In genomic region chr1:188139473-188139872, GRCm38 (mm10) we compare ENCODE assay signal across 28 mouse cellular contexts.
DNase-seq lines count a peak whose midpoint lies in the region; ATAC-seq and TF ChIP-seq lines count a peak whose summit lies in the region.
"Had no signal": no experiment of that assay in that cellular context is flagged by ENCODE, and none has a peak within 500 bp of the region (broad histone marks: within the 10 kb centered on the region; RNA-seq: fewer than 3 reads in every experiment).

No protein-coding gene starts in this region.

- WGBS in kidney, adult 2 months = 64% methylated on average over 4 of the region's 4 CpGs
- 53% methylated on average over 4 of the region's 4 CpGs for WGBS in kidney, embryonic 16.5 days

- H3K4me3 ChIP-seq in kidney, adult 2 months (ENCODE audit: insufficient read depth, low read depth, low read length) = no peak overlapping the region
- no peak overlapping the region for H3K4me3 ChIP-seq in kidney, embryonic 16.5 days (ENCODE audit: low read length)
- H3K4me3 ChIP-seq in brown adipose tissue, adult 24 weeks (ENCODE audit: insufficient read depth, low read depth, low read length) = no peak overlapping the region
- H3K4me3 ChIP-seq: embryonic facial prominence, embryonic 12.5 days; gastrocnemius, adult 2 months; hindbrain, embryonic 12.5 days; intestine, embryonic 15.5 days; limb, embryonic 15.5 days; liver, embryonic 13.5 days; lung, embryonic 15.5 days; midbrain, embryonic 10.5 days; midbrain, embryonic 15.5 days; neural tube, embryonic 15.5 days had no signal

- peaks cover 6% of the 10 kb centered on the region for H3K4me1 ChIP-seq in kidney, adult 2 months (ENCODE audit: control insufficient read depth, insufficient read depth, low read length)
- H3K4me1 ChIP-seq in kidney, embryonic 16.5 days (ENCODE audit: insufficient read depth, low read length) = no peaks in the 10 kb centered on the region
- no peaks in the 10 kb centered on the region for H3K4me1 ChIP-seq in brown adipose tissue, adult 24 weeks (ENCODE audit: control insufficient read depth, insufficient read depth, insufficient read length, low read length)
- H3K4me1 ChIP-seq: embryonic facial prominence, embryonic 12.5 days; intestine, embryonic 15.5 days; liver, embryonic 13.5 days; midbrain, embryonic 15.5 days had no signal

- no peaks in the 10 kb centered on the region for H3K27me3 ChIP-seq in kidney, adult 2 months (replicated peaks; ENCODE audit: control insufficient read depth, insufficient read depth, low read length)
- H3K27me3 ChIP-seq in kidney, embryonic 16.5 days (ENCODE audit: insufficient read depth, low read length) = no peaks in the 10 kb centered on the region
- H3K27me3 ChIP-seq: embryonic facial prominence, embryonic 12.5 days; hindbrain, embryonic 12.5 days; intestine, embryonic 15.5 days; limb, embryonic 15.5 days; liver, embryonic 13.5 days; lung, embryonic 15.5 days; midbrain, embryonic 15.5 days; neural tube, embryonic 15.5 days had no signal

- no peaks in the 10 kb centered on the region for H3K9me3 ChIP-seq in kidney, embryonic 16.5 days (ENCODE audit: low read length)
- H3K9me3 ChIP-seq: embryonic facial prominence, embryonic 12.5 days; hindbrain, embryonic 12.5 days; intestine, embryonic 15.5 days; limb, embryonic 15.5 days; liver, embryonic 13.5 days; lung, embryonic 15.5 days; midbrain, embryonic 10.5 days; midbrain, embryonic 15.5 days; neural tube, embryonic 15.5 days had no signal

- peak; percentile 14 for DNase-seq in embryo, embryonic 11 days
- no peak for DNase-seq in embryo, embryonic 10.5 days (ENCODE audit: low spot score)
- peak; percentile 25 for DNase-seq in kidney, adult 2 months
- DNase-seq in lung, postnatal 10 days = peak; percentile 32
- DNase-seq in lung, adult 18-20 months = no peak
- DNase-seq in frontal cortex, postnatal 25 days (ENCODE audit: low spot score in 2 of 2) = no peak
- DNase-seq: cerebellum, adult 8-10 months; cerebellum, postnatal 25 days; gastrocnemius, adult 2 months; gastrocnemius, postnatal 36 days; heart, adult 18-20 months; heart, postnatal 36 days; liver, embryonic 13.5 days; right cerebral cortex, postnatal 25 days; thymus, postnatal 25 days had no signal

- no peak overlapping the region for H3K4me2 ChIP-seq in kidney, embryonic 16.5 days (replicated peaks; ENCODE audit: low read depth, low read length)
- H3K4me2 ChIP-seq: embryonic facial prominence, embryonic 12.5 days; heart, embryonic 11.5 days; hindbrain, embryonic 12.5 days; intestine, embryonic 15.5 days; limb, embryonic 15.5 days; liver, embryonic 13.5 days; lung, embryonic 15.5 days; midbrain, embryonic 15.5 days; neural tube, embryonic 15.5 days had no signal

- no peak for TF ChIP-seq POLR2A in kidney, adult 2 months (IDR thresholded peaks at IDR 0.05; ENCODE audit: low read depth, low read length)

- no peak for TF ChIP-seq CTCF in kidney, adult 2 months (conservative IDR thresholded peaks at IDR 0.05; ENCODE audit: insufficient read depth, insufficient read length, low read depth, low read length)

- no peak overlapping the region for H3K27ac ChIP-seq in kidney, adult 2 months (ENCODE audit: insufficient read depth, low read depth, low read length)
- no peak overlapping the region for H3K27ac ChIP-seq in kidney, embryonic 16.5 days (ENCODE audit: low read length)
- H3K27ac ChIP-seq in brown adipose tissue, adult 24 weeks (replicated peaks; ENCODE audit: low read depth, low read length) = peak overlapping the region; percentile 39; the same call in 1 of the 2 replicates
- H3K27ac ChIP-seq: embryonic facial prominence, embryonic 12.5 days; gastrocnemius, adult 2 months; hindbrain, embryonic 12.5 days; hindbrain, postnatal 0 days; intestine, embryonic 15.5 days; limb, embryonic 15.5 days; liver, embryonic 13.5 days; lung, embryonic 15.5 days; midbrain, embryonic 10.5 days; midbrain, embryonic 15.5 days; neural tube, embryonic 15.5 days had no signal

- H3K36me3 ChIP-seq in kidney, adult 2 months (ENCODE audit: control insufficient read depth, insufficient read depth, low read length) = no peaks in the 10 kb centered on the region; the same call in 1 of the 2 replicates
- no peaks in the 10 kb centered on the region for H3K36me3 ChIP-seq in kidney, embryonic 16.5 days (ENCODE audit: insufficient read depth, low read length)
- H3K36me3 ChIP-seq: embryonic facial prominence, embryonic 12.5 days; hindbrain, embryonic 12.5 days; intestine, embryonic 15.5 days; limb, embryonic 15.5 days; liver, embryonic 13.5 days; lung, embryonic 15.5 days; midbrain, embryonic 10.5 days; midbrain, embryonic 15.5 days; neural tube, embryonic 15.5 days had no signal

- H3K9ac ChIP-seq in kidney, embryonic 16.5 days (replicated peaks; ENCODE audit: low read length) = no peak overlapping the region
- H3K9ac ChIP-seq: embryonic facial prominence, embryonic 12.5 days; hindbrain, embryonic 12.5 days; intestine, embryonic 15.5 days; limb, embryonic 15.5 days; liver, embryonic 13.5 days; lung, embryonic 15.5 days; midbrain, embryonic 15.5 days; neural tube, embryonic 15.5 days had no signal

- no peak for ATAC-seq in kidney, embryonic 16.5 days (ENCODE audit: low FRiP score, low TSS enrichment)
- ATAC-seq: hindbrain, postnatal 0 days; intestine, embryonic 15.5 days; midbrain, embryonic 15.5 days; Patski had no signal

Comparison
In these comparisons a context has a peak if more than half of its experiments do, and no peak if none do; other contexts are left out.
1. DNase-seq: peak in embryo, embryonic 11 days (single experiment), kidney, adult 2 months (single experiment) and lung, postnatal 10 days (single experiment); none in embryo, embryonic 10.5 days (single experiment), lung, adult 18-20 months (0 of 2) and frontal cortex, postnatal 25 days (0 of 2).